Mouse (Mus musculus): ENCODE data around the gene Bhmt2. TPM values are rescaled to one million over a fixed set of nuclear protein-coding genes. Genes with fewer than 3 reads are reported as not detected.
A peak's percentile ranks its signal among the peaks of the same experiment; 100 is the strongest.

The Bhmt2 gene
- polyA plus RNA-seq, 1 experiment, result 0.19 TPM

GRCm38 (mm10) chr13:93630941-93631705, 43.0 kb downstream of the Bhmt2 start:
- Histone ChIP-seq H3K36me3 (ENCODE audit: control insufficient read depth, insufficient read depth, low read length) (no peaks in the 10 kb centered on the region), H3K27me3 (ENCODE audit: control insufficient read depth, insufficient read depth, low read length) (no peaks in the 10 kb centered on the region), H3K27ac (ENCODE audit: insufficient read depth, low read depth, low read length) (no peak overlapping the region), H3K4me1 (ENCODE audit: control insufficient read depth, insufficient read depth, insufficient read length, low read length) (no peaks in the 10 kb centered on the region), H3K4me3 (ENCODE audit: low read depth, low read length) (no peak overlapping the region)
- 62% methylated on average over 10 of the region's 10 CpGs for WGBS
- no peak for TF ChIP-seq POLR2A (IDR thresholded peaks at IDR 0.05; ENCODE audit: low read depth, low read length)
- no peak for TF ChIP-seq CTCF (IDR thresholded peaks at IDR 0.05; ENCODE audit: extremely low read depth, insufficient read length, insufficient replicate concordance, low read depth, low read length)

GRCm38 (mm10) chr13:93628861-93629260, 45.2 kb downstream of the Bhmt2 start:
- 56% methylated on average over 6 of the region's 6 CpGs for WGBS
- Histone ChIP-seq H3K36me3 (ENCODE audit: control insufficient read depth, insufficient read depth, low read length) (no peaks in the 10 kb centered on the region), H3K4me1 (ENCODE audit: control insufficient read depth, insufficient read depth, insufficient read length, low read length) (0 out of 2 replicates have a peak, but pooled peaks cover 2% of the 10 kb centered on the region), H3K4me3 (ENCODE audit: low read depth, low read length) (no peak overlapping the region), H3K27ac (ENCODE audit: insufficient read depth, low read depth, low read length) (no peak overlapping the region), H3K27me3 (ENCODE audit: control insufficient read depth, insufficient read depth, low read length) (no peaks in the 10 kb centered on the region)
- TF ChIP-seq POLR2A (IDR thresholded peaks at IDR 0.05; ENCODE audit: low read depth, low read length) (no peak), CTCF (IDR thresholded peaks at IDR 0.05; ENCODE audit: extremely low read depth, insufficient read length, insufficient replicate concordance, low read depth, low read length) (no peak)

GRCm38 (mm10) chr13:93614361-93614948, 59.6 kb downstream of the Bhmt2 start:
- TF ChIP-seq CTCF (IDR thresholded peaks at IDR 0.05; ENCODE audit: extremely low read depth, insufficient read length, insufficient replicate concordance, low read depth, low read length) (no peak), POLR2A (IDR thresholded peaks at IDR 0.05; ENCODE audit: low read depth, low read length) (no peak)
- H3K27me3 ChIP-seq (ENCODE audit: control insufficient read depth, insufficient read depth, low read length), result no peaks in the 10 kb centered on the region
- 20% methylated on average over 6 of the region's 6 CpGs for WGBS
- H3K27ac ChIP-seq (ENCODE audit: insufficient read depth, low read depth, low read length), result peak overlapping the region; percentile 63; the same call in 1 of the 2 replicates
- no peaks in the 10 kb centered on the region for H3K36me3 ChIP-seq (ENCODE audit: control insufficient read depth, insufficient read depth, low read length)
- H3K4me1 ChIP-seq (ENCODE audit: control insufficient read depth, insufficient read depth, insufficient read length, low read length), result 0 out of 2 replicates have a peak, but pooled peaks cover 2% of the 10 kb centered on the region
- no peak overlapping the region for H3K4me3 ChIP-seq (ENCODE audit: low read depth, low read length)

GRCm38 (mm10) chr13:93613771-93614170, 60.3 kb downstream of the Bhmt2 start:
- 0 out of 2 replicates have a peak, but pooled peaks cover 2% of the 10 kb centered on the region for H3K4me1 ChIP-seq (ENCODE audit: control insufficient read depth, insufficient read depth, insufficient read length, low read length)
- 76% methylated on average over 4 of the region's 4 CpGs for WGBS
- no peaks in the 10 kb centered on the region for H3K36me3 ChIP-seq (ENCODE audit: control insufficient read depth, insufficient read depth, low read length)
- H3K27ac ChIP-seq (ENCODE audit: insufficient read depth, low read depth, low read length), result no peak overlapping the region
- TF ChIP-seq CTCF (IDR thresholded peaks at IDR 0.05; ENCODE audit: extremely low read depth, insufficient read length, insufficient replicate concordance, low read depth, low read length), result no peak
- TF ChIP-seq POLR2A (IDR thresholded peaks at IDR 0.05; ENCODE audit: low read depth, low read length), result no peak
- H3K4me3 ChIP-seq (ENCODE audit: low read depth, low read length), result no peak overlapping the region
- no peaks in the 10 kb centered on the region for H3K27me3 ChIP-seq (ENCODE audit: control insufficient read depth, insufficient read depth, low read length)

- Histone ChIP-seq H3K4me1 (ENCODE audit: control insufficient read depth, insufficient read depth, insufficient read length, low read length) (0 out of 2 replicates have a peak, but pooled peaks cover 2% of the 10 kb centered on the region), H3K4me3 (ENCODE audit: low read depth, low read length) (no peak overlapping the region), H3K27ac (ENCODE audit: insufficient read depth, low read depth, low read length) (peak overlapping the region; percentile 13; the same call in 1 of the 2 replicates), H3K27me3 (ENCODE audit: control insufficient read depth, insufficient read depth, low read length) (no peaks in the 10 kb centered on the region), H3K36me3 (ENCODE audit: control insufficient read depth, insufficient read depth, low read length) (no peaks in the 10 kb centered on the region)
- 39% methylated on average over 19 of the region's 19 CpGs for WGBS
- TF ChIP-seq CTCF (IDR thresholded peaks at IDR 0.05; ENCODE audit: extremely low read depth, insufficient read length, insufficient replicate concordance, low read depth, low read length), result peak; percentile 76; the same call in 1 of the 2 replicates
- no peak for TF ChIP-seq POLR2A (IDR thresholded peaks at IDR 0.05; ENCODE audit: low read depth, low read length)
These were observed 61.2 kb downstream of the Bhmt2 start for GRCm38 (mm10) chr13:93612660-93613607.

- H3K4me3 ChIP-seq (ENCODE audit: low read depth, low read length), result no peak overlapping the region
- 84% methylated on average over 2 of the region's 2 CpGs for WGBS
- no peak for TF ChIP-seq POLR2A (IDR thresholded peaks at IDR 0.05; ENCODE audit: low read depth, low read length)
- no peak for TF ChIP-seq CTCF (IDR thresholded peaks at IDR 0.05; ENCODE audit: extremely low read depth, insufficient read length, insufficient replicate concordance, low read depth, low read length)
- H3K27me3 ChIP-seq (ENCODE audit: control insufficient read depth, insufficient read depth, low read length), result no peaks in the 10 kb centered on the region
- H3K4me1 ChIP-seq (ENCODE audit: control insufficient read depth, insufficient read depth, insufficient read length, low read length), result peaks cover 9% of the 10 kb centered on the region; the same call in 1 of the 2 replicates
- H3K36me3 ChIP-seq (ENCODE audit: control insufficient read depth, insufficient read depth, low read length), result no peaks in the 10 kb centered on the region
- no peak overlapping the region for H3K27ac ChIP-seq (ENCODE audit: insufficient read depth, low read depth, low read length)
These were observed 65.6 kb downstream of the Bhmt2 start for GRCm38 (mm10) chr13:93608476-93608875.
